Mouse (Mus musculus) T-helper 17 cell (primary cell): Measurements from ENCODE around the gene Hif3a.

Experiments used
- in situ Hi-C, 2 experiments: fragments of 300-600 bp; cut with MboI, MseI; formaldehyde crosslinking; loops; 1 replicate in 1 of 2; 2 replicates in 1 of 2; pipeline ENCODE4 v1.15.1; 2025; ENCODE audit warnings: high pct_unique_total_duplicates in 2 of 2

The Hif3a gene

DNA sequence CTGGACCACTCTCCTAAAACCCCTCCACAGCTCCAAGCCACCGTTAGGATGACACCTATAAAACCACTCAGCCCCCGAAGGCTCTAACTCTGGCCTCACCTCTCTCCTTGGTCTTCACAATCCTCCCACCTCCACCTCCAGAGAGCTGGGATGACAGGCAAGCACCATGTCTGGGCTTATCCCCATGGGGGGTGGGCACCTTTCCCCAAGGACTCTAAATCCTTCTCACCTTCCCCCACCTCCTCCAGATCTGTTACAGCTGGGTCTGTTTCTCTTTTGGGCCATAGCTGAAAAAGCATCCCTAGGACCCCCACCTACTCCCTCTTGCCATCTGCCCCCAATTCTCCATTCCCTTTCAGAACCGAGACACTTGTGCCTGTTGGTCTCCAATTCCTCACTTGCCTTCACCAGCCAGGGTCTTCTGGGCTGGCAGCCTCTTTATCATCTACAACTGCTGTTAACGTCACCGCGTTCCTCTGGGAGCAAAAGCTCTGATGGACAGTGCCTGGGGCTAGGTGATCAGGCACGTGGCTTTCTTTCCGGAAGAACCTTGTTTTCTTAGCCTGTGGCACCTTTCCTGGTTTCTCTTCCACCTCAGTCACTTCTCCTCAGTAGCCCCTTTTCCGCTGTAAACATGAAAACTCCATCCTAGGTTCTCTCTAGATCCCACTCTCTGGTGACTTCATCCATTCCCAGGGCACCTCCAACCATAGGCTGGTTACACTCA, 36.2 kb downstream of the Hif3a start:
- in situ Hi-C loops: no loop called here

DNA sequence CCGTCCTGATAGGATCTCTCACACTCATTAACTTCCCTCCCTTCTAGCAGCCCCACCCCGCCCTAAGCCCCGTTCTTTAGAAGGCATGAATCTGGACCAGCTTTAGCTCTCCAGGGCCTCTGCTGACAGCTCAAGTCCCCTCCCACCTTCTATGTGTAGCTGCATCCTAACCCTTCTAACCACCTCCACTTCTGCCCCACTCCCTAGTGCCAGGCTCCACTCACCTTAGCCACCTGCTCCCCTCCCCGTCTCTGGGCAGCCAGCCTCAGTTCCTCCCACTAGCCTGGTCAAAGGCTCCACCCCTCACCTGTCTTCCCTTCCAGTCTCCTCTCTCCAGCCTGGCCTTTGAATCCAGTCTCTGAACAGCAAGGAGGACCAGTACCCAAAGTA, 36.7 kb downstream of the Hif3a start:
- in situ Hi-C loops: no loop called here

DNA sequence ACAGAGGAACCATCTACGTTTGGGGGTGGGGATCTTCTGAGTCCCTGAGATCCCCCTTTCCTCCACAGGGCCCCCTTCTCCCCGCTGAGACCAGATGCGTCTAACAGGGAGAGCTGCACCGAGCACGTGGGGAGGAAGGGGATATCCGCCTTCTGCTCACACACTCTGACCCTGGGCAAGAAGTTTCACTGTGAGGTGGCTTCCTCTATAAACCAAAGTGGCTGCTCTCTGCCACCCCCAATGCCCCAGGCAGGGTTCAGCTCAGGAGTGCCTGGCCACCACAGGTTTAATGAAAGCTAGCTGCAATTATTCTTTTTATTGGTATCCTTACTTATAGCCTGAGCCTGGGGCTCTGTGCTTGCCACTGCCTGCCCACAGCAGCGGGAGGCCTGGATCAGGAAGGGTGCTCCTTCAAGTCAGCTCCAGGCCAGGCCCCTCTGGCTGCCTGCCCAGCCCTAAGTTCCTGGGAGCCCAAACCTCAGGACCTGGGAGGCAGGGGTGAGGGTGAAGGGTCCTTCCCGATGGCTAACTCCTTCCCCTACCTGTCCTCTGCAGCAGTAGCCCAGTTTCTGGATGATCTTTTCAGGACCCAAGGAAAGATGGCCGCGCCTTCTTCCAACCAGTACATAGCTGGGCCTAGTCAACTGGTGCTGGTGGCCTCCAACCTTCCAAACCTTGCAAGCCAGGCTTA, 37.3 kb downstream of the Hif3a start:
- in situ Hi-C loops: loop anchor here in 1 of 2 experiments (5.0 kb wide), 1 partner anchor 32 kb away; no protein-coding TSS in a partner anchor

DNA sequence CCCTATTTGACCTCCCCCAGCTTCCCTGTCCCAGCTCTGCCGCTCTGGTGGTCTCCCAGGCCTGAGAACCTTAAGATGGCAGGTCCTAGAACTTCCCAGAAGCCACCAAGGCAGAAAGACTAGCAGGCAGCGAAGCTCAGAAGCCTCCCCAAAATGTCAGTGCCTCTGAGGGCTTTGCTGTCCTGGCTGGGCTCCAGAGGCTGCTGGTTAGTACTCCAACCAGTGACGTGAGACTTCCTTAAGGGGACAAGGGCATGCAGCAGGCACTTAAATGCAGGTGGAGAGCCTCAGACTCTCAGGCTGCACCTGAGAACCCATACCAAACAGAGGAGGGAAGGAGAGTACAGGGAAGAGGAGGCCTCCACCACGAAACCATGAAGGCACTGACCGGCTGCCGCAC, 38.1 kb downstream of the Hif3a start:
- in situ Hi-C loops: loop anchor here in 1 of 2 experiments (5.0 kb wide), 1 partner anchor 33 kb away; no protein-coding TSS in a partner anchor

DNA sequence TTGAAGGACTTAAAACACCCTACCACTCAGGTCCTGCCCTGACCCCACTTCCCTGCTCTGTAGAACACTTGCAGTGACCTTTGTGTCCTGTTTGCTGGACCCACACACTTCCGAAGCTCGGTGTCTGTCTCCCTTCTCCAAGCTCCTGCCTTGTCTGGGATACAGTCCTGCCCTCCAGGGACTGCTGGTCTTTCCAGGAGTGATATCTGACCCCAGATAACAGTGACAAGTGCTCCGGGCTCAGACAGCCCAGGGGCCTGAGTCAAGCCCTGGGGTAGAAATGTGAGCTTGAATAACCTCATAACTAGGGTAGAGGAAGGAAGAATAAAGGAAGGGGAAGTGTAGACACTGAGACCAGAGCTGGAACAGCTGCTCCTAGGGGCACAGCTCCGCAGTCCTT, 38.5 kb downstream of the Hif3a start:
- in situ Hi-C loops: loop anchor here in 1 of 2 experiments (5.0 kb wide), 1 partner anchor 34 kb away; no protein-coding TSS in a partner anchor

DNA sequence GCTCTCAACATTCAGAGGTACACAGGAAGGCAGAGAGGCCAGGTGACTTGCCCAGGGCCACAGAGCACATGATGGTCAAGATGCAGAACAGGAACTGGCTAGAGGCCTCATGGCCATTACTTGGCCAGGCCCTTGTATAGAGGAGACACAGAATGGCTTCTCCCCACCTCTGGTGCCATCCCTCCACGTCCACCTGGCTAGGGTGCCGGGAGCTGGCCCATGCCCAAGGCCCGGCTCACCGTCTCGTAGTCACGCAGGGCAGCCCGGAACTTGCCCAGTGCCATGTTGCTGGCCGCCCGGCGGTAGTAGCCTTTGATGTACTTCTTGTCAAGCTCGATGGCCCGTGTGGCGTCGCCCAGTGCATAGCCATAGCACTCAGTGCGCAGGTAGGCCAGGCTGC, 40.1 kb downstream of the Hif3a start:
- in situ Hi-C loops: loop anchor here in 1 of 2 experiments (5.0 kb wide), 1 partner anchor 35 kb away; no protein-coding TSS in a partner anchor

DNA sequence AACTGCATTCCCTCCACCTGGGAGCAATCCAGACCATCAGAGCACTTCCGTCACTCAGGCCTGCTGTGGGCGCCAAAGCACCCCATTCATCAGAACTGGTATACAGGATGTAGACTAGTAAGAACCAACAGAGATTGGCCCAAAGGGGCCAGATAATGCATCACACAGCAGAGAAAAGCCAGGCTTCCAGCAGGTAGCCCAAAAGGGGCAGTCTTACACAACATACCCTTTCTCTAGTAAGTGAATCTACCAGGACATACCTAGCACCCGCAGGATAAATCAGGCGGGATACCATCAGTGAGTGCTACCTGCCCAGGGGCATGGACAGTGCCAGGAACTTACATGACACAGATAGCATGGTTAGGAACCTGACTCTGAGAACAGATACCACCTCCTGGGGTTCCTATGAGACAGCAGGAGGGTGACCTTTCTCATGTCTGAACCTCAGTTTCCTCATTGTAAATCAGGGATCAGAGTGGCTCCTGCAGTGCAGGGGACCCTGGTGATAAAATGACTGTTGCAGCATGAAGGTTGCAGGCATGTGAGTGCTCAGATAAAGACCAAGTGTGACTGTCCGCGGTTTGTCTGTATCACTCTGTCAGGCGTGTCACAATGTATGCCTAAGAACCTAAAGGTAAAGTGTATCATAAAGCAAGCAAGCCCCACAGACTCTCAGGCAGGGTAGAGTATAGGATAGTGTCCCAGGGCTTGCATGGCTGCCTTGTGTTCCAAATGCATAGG, 42.6 kb downstream of the Hif3a start:
- in situ Hi-C loops: loop anchor here in 1 of 2 experiments (5.0 kb wide), 1 partner anchor 38 kb away; no protein-coding TSS in a partner anchor

DNA sequence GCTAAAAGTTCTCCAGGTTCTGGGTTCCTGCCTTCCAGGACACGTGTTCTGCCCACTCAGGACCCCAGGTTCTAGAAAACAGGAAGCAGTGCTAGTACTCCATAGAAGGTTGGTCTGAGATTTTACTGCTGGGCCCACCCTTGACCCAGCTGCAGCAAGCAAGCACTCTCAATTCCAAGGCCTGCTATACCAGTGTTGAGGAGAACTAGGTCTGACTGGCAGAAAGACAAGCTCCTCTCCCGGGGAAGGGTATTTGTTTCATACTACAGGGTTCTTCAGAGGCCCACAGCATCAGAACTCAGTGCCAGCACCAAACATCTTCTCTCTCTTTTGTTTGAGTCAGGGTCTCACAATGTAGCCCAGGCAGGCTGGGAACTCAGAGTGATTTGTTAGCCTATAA, 44.3 kb downstream of the Hif3a start:
- in situ Hi-C loops: no loop called here

DNA sequence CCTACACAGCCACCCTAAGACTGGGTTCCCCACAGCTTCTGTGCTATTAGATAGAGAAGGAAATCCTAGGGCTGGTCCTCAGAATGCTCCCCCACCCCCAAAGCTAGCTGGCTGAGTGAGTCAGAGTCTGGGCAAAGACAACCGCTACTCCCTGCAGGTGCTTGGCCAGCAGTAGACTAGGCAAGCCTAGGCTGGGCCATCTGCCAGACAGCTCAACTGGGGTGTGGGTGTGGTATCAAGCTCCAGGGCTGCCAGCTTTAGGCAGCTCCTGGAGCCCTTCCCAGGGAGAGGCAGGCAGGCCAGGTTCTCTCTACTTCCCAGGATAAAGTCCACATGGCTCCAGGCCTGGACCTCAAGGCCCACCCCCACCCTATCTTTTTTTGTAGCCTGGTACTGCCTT, 45.2 kb downstream of the Hif3a start:
- in situ Hi-C loops: no loop called here

DNA sequence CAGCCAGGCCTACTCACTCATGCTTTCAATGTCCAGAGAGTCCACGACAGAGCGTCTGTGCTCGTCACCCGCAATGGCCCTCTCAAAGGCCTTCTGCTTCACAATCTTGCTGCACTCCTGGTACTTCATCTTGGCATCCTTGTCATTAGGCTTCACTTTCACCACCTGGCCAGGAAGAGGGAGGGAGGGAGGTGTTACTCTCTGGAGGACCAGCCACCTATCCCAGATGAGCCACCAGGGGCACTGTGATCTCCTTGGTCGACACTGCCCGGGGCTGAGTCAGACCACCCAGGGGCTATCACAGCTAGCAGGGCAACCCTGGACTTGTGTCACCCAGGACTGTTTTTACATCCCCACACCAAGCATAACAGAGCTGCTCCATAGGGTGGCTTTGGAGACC, 46.8 kb downstream of the Hif3a start:
- in situ Hi-C loops: no loop called here

DNA sequence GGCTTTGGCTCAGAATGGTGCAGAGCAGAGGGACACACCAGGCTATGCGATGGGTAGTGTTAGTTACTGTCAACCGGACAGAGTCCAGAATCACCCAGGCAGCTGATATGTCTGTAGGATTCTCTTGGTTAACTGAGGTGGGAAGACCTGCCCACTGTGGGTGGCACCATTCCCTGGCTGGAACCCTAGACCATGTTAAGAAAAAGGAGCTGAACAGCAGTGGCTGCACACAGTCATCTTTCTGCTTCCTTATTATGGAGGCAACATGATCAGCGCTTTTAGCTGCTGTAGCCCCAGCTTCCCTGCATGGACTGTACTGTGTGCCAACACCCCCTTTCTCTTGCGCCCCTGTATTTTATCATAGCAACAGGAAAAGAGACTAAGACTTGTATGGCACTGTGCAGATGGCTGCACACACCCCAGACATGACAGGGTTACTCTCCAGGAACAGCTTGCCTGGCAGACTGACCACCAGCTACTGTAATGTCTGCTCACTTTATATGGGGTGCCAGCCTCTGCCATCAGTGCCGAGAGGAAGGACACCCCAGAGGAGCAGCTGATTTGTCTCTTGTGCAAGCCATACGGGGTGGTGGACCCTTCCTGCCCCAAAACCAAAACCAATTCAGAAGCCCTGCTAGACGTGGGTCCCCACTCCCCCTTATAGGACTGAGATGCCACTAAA, 50.2 kb downstream of the Hif3a start:
- in situ Hi-C loops: no loop called here

DNA sequence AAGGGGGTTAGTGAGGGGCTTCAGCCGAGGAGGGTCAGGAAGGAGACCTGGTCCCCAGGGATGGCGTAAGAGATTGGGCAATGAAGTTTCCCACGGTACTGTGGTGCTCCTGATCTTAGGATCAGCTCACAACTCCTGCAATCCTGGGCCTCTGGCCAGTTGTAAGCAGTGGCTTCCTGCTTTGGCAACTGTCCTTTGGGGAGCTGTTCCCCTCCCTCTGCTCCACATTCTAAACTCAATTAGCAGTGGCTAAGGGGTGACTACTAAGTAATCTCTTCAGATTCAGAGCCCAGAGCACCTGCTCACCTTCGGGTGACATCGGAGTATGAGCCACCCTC, 52.2 kb downstream of the Hif3a start:
- in situ Hi-C loops: no loop called here

DNA sequence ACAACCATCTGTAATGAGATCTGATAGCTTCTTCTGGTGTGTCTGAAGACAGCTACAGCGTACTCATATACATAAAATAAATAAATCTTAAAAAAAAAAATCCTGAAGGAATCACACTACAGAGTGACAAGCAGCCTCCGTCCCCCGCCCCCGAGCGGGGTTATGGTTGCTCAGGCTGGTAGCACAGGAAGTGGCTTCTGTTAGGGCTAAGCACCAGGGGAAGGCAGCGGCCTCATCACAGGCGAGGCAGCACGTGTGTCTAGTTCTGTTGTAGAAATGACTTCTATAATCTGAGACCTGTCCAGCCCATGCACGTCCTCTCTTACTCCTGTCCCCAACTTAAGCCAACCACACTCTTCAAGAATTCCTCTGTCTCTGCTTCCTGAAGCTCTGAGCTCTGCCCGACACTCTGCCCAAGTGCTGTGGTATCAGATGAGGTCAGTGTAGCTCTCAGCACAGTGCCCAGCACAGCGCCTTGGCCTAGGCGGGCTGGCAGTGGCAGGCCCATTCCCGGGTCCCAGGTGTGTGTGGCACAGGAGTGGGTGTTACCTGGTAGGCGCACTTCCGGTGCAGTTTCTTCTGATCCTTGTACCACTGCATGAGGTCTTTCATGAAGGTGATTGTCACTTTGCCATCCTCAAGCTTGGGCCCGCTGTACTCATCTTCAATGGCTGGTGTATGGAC, 52.8 kb downstream of the Hif3a start:
- in situ Hi-C loops: loop anchor here in 1 of 2 experiments (5.0 kb wide), 1 partner anchor 58 kb away; no protein-coding TSS in a partner anchor

DNA sequence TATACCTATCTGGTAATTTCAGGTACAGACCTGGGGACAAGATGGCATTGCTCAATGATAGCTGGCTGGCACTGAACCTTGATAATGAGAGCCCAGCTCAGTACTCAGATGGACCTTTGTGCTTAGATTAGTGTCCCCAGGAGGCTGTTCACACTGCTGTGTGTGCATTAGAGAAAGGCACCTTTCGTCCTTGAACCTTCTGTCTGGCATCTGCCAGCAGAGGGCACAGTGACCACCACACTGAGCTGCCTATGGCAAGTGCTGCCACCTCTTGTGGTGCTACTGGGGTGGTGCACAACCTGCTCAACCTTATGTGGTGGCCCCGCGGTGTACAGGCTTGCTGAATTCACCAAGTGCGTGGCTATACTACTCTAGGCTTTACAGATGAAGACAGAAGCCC, 54.9 kb downstream of the Hif3a start:
- in situ Hi-C loops: loop anchor here in 1 of 2 experiments (5.0 kb wide), 1 partner anchor 60 kb away; no protein-coding TSS in a partner anchor

DNA sequence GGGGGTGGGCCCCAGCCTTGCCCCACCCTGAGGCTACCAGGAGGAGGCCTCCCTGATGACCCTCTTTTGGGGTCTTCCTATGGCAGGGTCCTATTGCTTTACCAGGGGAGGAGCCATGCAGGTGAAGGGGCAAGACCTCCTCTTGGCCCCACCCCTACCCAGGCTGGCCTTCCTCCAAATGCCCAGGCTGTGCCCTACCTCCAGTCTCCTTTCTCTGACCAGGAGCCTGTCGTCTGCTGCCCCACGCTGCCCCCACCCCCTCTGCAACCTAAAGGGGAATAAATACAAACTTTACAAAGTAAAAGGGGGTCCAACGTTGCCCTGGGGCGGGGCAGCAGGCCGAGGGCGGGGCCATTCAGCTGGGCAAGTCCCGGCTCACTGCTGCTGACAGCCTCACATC, 57.5 kb downstream of the Hif3a start:
- in situ Hi-C loops: loop anchor here (5.0 kb wide), 2 partner anchors 48 to 63 kb away; no protein-coding TSS in a partner anchor

DNA sequence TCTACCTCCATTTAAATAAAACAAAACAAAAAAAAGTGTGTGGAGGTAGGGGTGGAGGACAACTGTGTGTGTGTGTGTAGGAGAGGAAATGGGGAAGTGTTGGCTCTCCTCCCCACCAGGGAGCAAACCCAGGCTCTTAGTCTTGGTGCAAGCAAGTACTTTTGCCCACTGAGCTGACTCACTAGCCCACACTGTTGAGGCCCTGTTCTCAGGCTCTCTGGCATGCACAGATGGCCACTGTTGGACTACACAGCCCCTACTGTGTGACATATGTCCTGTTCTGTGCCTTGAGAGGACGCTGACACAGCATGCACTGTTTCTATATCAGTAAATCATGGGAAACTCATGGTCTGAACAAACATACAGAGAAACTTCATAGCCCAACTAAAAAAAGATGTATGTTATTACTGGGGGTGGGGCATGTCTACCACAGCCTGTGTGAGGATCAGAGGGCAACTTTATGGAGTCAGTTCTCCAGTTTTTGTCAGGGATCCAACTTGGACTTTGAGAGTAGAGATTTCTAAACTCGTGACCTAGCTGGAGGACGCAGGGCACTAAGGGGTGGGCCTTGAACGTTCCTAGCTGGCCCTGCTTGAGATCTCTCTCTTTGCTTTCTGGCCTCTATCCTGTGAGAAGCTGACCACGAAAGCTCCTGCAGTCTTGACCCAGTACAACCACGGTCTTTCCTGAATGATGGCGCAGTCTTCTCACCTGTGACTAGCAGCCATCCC, 58.8 kb downstream of the Hif3a start:
- in situ Hi-C loops: loop anchor here in 1 of 2 experiments (5.0 kb wide), 1 partner anchor 49 kb away; no protein-coding TSS in a partner anchor

DNA sequence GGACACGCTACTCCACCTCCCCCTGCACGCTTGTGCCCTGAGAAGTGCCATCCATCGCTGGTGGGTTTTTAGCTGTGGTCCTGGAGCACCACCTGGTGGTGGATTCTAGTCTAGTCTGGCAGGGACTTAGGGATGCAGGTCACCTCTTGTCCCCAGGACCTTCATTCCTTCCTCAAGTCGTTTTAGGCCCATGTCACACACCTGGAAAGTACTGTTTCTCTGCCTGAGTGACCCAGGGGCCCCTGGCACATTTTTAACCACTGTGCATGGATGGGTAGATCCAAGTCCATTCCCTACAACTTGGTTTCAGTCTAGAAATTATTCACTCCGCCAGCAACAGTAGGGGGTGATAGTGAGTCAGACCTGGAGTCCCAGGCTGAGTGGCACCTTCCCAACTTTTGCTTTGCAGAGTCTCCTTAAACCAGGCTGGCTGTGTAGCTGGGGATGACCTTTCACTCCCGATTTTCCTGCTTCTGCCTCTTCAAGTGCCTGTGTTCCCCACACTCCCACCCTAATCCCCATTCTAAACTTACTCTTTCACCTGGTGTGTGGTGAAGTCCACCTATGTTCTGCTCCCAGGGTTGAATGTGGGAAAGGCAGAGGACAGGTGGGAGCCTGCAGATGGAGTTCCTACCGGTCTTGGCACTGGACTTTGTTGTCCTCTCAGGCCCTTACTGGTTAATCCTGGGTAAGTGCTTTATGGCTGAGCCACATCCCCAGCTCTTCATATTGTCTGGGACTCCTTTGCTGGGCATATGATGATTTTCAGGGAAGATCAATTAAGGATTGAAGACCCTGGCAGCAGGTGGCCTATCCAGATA, 59.6 kb downstream of the Hif3a start:
- in situ Hi-C loops: loop anchor here in 1 of 2 experiments (5.0 kb wide), 1 partner anchor 50 kb away; no protein-coding TSS in a partner anchor

DNA sequence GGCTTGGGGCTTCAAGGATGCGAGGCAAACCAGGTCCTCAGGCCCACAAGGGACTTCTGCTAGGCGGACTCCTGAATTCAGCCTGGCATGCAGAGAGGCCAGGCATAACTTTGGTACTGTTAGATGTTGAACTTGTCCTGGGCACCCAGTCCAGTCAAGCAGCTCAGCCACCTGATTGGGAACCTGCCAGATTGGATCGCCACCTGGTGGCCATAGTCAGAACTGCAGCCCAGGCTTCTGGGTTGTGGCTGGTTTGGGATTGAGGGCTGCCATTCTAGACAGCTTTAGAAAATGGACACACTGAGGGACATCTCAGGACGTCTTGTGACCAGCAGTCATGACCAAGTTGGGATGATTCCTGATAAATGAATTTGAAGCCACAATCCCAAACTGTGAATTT, 62.6 kb downstream of the Hif3a start:
- in situ Hi-C loops: loop anchor here (5.0 to 10.0 kb wide), 3 partner anchors 47 to 55 kb away; partner anchors contain the start of gene Pnmal2 (in 1 of the 2)

DNA sequence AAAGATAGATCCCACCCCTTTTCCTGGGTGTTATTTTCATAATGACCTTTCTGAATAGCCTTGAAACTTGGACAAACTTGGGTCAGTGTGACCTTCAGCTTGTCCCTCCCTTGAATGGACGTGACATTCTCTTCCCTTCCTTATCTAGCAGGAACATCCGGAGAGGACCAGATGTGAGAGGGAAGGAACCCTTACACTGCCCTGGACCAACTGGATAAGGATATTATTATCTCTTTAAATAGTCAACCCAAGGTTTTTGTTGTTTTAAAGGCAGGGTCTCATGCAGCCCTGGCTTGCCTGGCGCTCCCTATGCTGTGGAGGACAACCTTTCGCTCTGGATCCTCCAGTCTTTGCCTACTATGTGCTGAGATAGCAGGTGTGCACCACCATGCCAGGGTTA, 63.0 kb downstream of the Hif3a start:
- in situ Hi-C loops: loop anchor here (5.0 to 10.0 kb wide), 2 partner anchors 47 to 54 kb away; partner anchors contain the start of gene Pnmal2 (in 1 of the 2)
